Mouse (Mus musculus): ENCODE results near the gene Nckap1l.

DNA sequence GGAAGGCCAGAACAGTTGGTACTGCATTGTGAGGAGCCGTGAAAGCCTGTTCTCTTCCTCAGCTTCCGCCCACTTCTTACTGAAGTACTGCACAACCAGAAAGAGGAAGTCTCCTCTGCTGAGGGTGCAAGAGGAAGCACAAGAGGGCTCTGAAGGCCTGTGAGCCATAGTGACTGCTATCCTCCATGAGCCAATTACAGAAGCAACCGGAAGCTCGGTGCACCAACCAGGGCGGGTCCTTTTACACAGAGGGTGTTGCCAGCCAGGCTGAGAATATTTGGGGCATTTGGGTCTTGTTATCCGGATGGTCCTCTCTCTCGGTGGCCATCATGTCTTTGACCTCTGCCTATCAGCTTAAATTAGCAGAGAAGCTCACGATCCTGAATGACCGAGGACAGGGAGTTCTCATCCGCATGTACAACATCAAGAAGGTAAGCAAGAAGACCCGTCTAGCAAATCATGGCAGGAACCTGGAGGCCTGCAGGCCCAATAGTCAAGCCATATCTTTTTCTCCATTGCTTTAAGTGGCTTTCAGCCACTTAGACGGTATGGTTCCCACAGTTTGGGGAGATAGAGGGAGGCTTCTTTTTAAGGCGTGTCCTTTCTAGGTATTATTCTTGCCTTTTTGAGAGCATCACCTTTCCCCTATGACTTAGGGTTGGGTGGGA, at the start of gene Nckap1l:
- TF ChIP-seq CTCF (conservative IDR thresholded peaks at IDR 0.05; ENCODE audit: low read length) (no peak), NANOG (IDR thresholded peaks at IDR 0.05; ENCODE audit: borderline replicate concordance, low read length) (no peak), POU5F1 (IDR thresholded peaks at IDR 0.05; ENCODE audit: borderline replicate concordance, low read length) (no peak)

Data from E14TG2a.4 (cell line).